Mouse (Mus musculus) hindbrain, embryonic 14.5 days (tissue): Measurements from ENCODE around the gene Heatr4. TPM values are rescaled to one million over a fixed set of nuclear protein-coding genes. Genes with fewer than 3 reads are reported as not detected.
"Not testable (repeated sequence)": the region's sequence is repeated elsewhere in the genome, so short reads cannot be mapped to it uniquely, and the experiment has no call there.

Experiments
- ATAC-seq: fragments of 200-750 bp; cut with Nextera tagmentation; 2 replicates; pipeline ENCODE4 v1.8.0; 2017; ENCODE audit warnings: moderate number of reproducible peaks, mild to moderate bottlenecking, moderate TSS enrichment, moderate library complexity; ENCODE audit not compliant: low FRiP score
- DNase-seq: peaks from one replicate; pipeline ENCODE4 v3.0.0-alpha.2; 2015; ENCODE audit warnings: low spot score
- H3K27ac ChIP-seq: fragments of 300-500 bp; sonication (generic); 2 replicates; pipeline ENCODE4 v1.5.1; 2014; ENCODE audit warnings: mild to moderate bottlenecking, moderate library complexity
- H3K27me3 ChIP-seq: fragments of 300-500 bp; sonication (generic); 2 replicates; pipeline ENCODE4 v1.6.1; 2014; ENCODE audit warnings: mild to moderate bottlenecking, low read length, mixed read lengths; ENCODE audit not compliant: control insufficient read depth, insufficient read depth
- H3K36me3 ChIP-seq: fragments of 300-500 bp; sonication (generic); replicated peaks from 2 replicates; pipeline ENCODE4 v1.6.1; 2014; ENCODE audit not compliant: control insufficient read depth, insufficient read depth
- H3K4me1 ChIP-seq: fragments of 300-500 bp; sonication (generic); replicated peaks from 2 replicates; pipeline ENCODE4 v1.6.1; 2014; ENCODE audit warnings: antibody characterized with exemption, low read length, mixed read lengths; ENCODE audit not compliant: control insufficient read depth, insufficient read depth
- H3K4me2 ChIP-seq: fragments of 300-500 bp; sonication (generic); replicated peaks from 2 replicates; pipeline ENCODE4 v1.6.1; 2014; ENCODE audit warnings: mild to moderate bottlenecking, moderate library complexity
- H3K4me3 ChIP-seq: fragments of 300-500 bp; sonication (generic); replicated peaks from 2 replicates; pipeline ENCODE4 v1.5.1; 2014; ENCODE audit warnings: mild to moderate bottlenecking, low read length
- H3K9ac ChIP-seq: fragments of 300-500 bp; sonication (generic); 2 replicates; pipeline ENCODE4 v1.6.1; 2014
- H3K9me3 ChIP-seq: fragments of 300-500 bp; sonication (generic); 2 replicates; pipeline ENCODE4 v1.6.1; 2016; ENCODE audit warnings: low read length; ENCODE audit not compliant: control insufficient read depth
- WGBS: fragments of 180-500 bp; shearing (Covaris S2); extraction: QIAGEN DNeasy Blood & Tissue Kit; methylation state at CpG from one replicate; pipeline ENCODE4 v1.1.7; 2014; 5-methylcytosine and 5-hydroxymethylcytosine counted together
- polyA plus RNA-seq: library from polyadenylated mRNA; unstranded; fragments of >200 nt; fragmentation: Nextera tagmentation; extraction: Ambion mirVana; gene quantifications from 2 replicates; pipeline ENCODE4 v1.2.1, GENCODE M21; 2014

Heatr4 gene
- polyA plus RNA-seq, 1 experiment from 2014 or later, result not detected

DNA sequence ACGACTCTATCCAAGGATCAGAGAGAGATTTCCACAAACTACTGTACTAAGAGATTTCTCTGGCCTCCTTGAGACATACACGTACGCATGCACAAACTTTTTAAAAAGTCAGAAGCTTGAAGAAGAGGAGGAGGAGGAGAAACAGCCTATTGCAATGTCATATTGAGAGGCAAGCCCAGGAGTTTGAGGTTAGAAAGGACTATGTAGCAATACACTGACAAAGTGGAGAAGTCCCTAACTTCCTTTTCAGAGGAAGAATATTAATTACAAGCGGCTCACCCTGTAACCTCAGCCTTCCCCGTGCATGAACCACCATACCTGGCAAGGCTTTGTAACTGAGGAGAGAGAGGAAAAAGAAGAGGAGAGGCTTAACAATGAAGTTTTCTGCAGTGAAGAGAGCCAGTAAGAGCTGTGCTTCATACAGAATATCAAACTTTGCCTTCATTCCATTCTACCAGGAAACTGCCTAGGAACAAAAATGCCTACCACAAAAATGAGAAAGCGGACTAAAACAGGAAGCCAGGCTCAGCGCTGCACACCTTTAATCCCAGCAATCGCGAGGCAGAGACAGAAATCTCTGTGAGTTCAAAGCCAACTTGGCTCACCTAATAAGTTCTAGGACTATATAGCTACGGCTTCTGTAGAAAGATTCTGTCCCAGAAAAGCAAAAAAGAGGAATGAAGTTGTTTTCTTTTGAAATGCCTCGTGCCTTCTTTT is 34.7 kb downstream of the Heatr4 start:
- H3K27ac ChIP-seq, result no peak overlapping the region; the same call in 1 of the 2 replicates

DNA sequence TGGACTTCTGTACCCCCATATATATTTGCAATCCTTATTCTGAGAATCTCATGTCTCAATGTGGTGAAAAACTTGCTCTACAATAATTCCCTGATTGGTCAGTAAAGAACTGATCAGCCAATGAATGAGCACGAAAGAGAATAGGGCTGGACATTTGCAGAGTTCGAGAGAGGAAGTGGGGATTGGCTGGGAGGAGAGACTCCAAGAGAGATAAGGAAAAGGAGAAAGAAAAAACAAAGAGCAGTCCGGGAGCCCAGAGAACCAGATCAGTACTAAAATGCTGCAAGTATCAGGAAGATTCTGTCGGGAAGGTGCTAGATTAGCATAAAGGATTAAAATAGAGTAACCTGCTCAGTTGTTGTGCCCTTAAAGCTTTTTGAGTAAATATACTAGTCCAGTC is 35.6 kb downstream of the Heatr4 start:
- H3K27me3 ChIP-seq, result no peaks in the 10 kb centered on the region
- DNase-seq, result no peak

More for the DNA sequence above, 34.7 kb downstream of the Heatr4 start:
- peak overlapping the region; percentile 86 for H3K4me3 ChIP-seq
- ATAC-seq (no peak), DNase-seq (no peak)
- H3K4me2 ChIP-seq, result peak overlapping the region; percentile 86
- H3K9me3 ChIP-seq, result no peaks in the 10 kb centered on the region
- peaks cover 10% of the 10 kb centered on the region; the same call in 1 of the 2 replicates for H3K36me3 ChIP-seq
- peaks cover 21% of the 10 kb centered on the region for H3K4me1 ChIP-seq
- peak overlapping the region; percentile 80 for H3K9ac ChIP-seq
- 33% methylated on average over 11 of the region's 11 CpGs for WGBS
- no peaks in the 10 kb centered on the region for H3K27me3 ChIP-seq

GRCm38 (mm10) chr12:83947260-83947811 is 37.3 kb downstream of the Heatr4 start:
- 87% methylated on average over 8 of the region's 8 CpGs for WGBS
- Histone ChIP-seq H3K27me3 (no peaks in the 10 kb centered on the region), H3K4me3 (no peak overlapping the region), H3K9me3 (no peaks in the 10 kb centered on the region), H3K9ac (no peak overlapping the region), H3K27ac (no peak overlapping the region), H3K4me1 (peaks cover 12% of the 10 kb centered on the region), H3K36me3 (no peaks in the 10 kb centered on the region), H3K4me2 (no peak overlapping the region)
- no peak for DNase-seq
- no peak for ATAC-seq

More for the DNA sequence above, 35.6 kb downstream of the Heatr4 start:
- ATAC-seq, result no peak
- Histone ChIP-seq H3K9me3 (no peaks in the 10 kb centered on the region), H3K4me1 (peaks cover 21% of the 10 kb centered on the region), H3K9ac (no peak overlapping the region), H3K4me3 (no peak overlapping the region), H3K27ac (no peak overlapping the region), H3K4me2 (no peak overlapping the region), H3K36me3 (peaks cover 10% of the 10 kb centered on the region; the same call in 1 of the 2 replicates)
- 91% methylated on average over 4 of the region's 4 CpGs for WGBS

- H3K27ac ChIP-seq, result no peak overlapping the region
- no peak for ATAC-seq
- 87% methylated on average over 3 of the region's 3 CpGs for WGBS
- DNase-seq, result no peak
- no peaks in the 10 kb centered on the region for H3K9me3 ChIP-seq
- H3K36me3 ChIP-seq, result no peaks in the 10 kb centered on the region
- H3K27me3 ChIP-seq, result no peaks in the 10 kb centered on the region
- H3K4me2 ChIP-seq, result no peak overlapping the region
- no peak overlapping the region for H3K4me3 ChIP-seq
- H3K4me1 ChIP-seq, result no peaks in the 10 kb centered on the region
- H3K9ac ChIP-seq, result no peak overlapping the region
Measured at GRCm38 (mm10) chr12:83941938-83942337, 42.7 kb downstream of the Heatr4 start.

DNA sequence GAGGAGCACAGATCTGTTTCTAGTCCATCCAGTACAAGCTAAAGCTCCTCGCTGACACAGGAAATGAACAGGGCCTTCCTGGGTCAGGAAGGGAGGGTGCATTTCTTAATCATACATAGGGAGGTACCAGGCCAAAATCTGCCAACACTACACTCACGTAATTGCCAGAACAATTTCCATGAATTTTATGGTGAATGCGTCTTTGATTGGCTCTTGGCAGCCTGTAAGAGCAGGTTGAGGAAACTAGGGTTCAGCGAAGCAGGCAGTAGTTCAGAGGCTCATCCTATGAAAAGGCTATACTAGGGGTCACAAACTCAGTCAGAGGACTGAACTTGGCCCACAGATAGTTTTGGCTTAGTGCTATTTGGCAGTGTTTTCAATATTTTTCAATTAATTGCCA is 44.6 kb downstream of the Heatr4 start:
- no peaks in the 10 kb centered on the region for H3K4me1 ChIP-seq
- H3K4me2 ChIP-seq, result no peak overlapping the region
- no peak overlapping the region for H3K4me3 ChIP-seq
- no peaks in the 10 kb centered on the region for H3K9me3 ChIP-seq
- no peak overlapping the region for H3K27ac ChIP-seq
- H3K27me3 ChIP-seq, result no peaks in the 10 kb centered on the region
- 67% methylated on average over 4 of the region's 4 CpGs for WGBS
- DNase-seq (no peak), ATAC-seq (no peak)
- no peaks in the 10 kb centered on the region for H3K36me3 ChIP-seq
- no peak overlapping the region for H3K9ac ChIP-seq

DNA sequence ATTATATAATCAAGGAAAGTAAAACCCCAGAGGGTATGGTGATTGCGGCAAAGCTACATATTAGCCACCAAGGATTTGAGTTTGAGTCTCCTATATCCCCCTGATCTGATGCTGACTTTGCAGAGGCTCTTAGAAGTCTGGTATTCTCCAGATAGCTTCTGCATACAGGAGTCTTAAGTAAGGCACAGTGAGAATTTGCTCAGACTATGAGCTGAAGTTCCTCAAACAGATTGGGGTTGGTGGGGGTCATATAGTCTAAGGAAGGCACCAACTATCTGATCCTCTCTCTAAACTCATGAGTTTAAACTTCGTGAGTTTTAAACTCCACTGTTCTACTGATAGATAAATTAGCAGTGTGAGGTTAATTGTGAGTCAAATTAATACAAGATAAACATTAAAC is 45.3 kb downstream of the Heatr4 start:
- Histone ChIP-seq H3K36me3 (no peaks in the 10 kb centered on the region), H3K4me2 (no peak overlapping the region)

GRCm38 (mm10) chr12:83938592-83938991 is 46.1 kb downstream of the Heatr4 start:
- ATAC-seq, H3K9ac ChIP-seq, H3K36me3 ChIP-seq, H3K27me3 ChIP-seq, DNase-seq, H3K4me2 ChIP-seq, H3K4me3 ChIP-seq, H3K4me1 ChIP-seq, H3K27ac ChIP-seq, H3K9me3 ChIP-seq: not testable (repeated sequence)
- 52% methylated on average over 1 of the region's 1 CpGs for WGBS

More for the DNA sequence above, 45.3 kb downstream of the Heatr4 start:
- H3K27ac ChIP-seq, result no peak overlapping the region
- no peaks in the 10 kb centered on the region for H3K4me1 ChIP-seq
- DNase-seq (no peak), ATAC-seq (no peak)
- no peaks in the 10 kb centered on the region for H3K9me3 ChIP-seq
- no peak overlapping the region for H3K4me3 ChIP-seq
- no peak overlapping the region for H3K9ac ChIP-seq
- no peaks in the 10 kb centered on the region for H3K27me3 ChIP-seq
- 62% methylated on average over 2 of the region's 2 CpGs for WGBS

GRCm38 (mm10) chr12:83937600-83937999 is 47.1 kb downstream of the Heatr4 start:
- no peak overlapping the region for H3K27ac ChIP-seq
- no peak overlapping the region for H3K4me3 ChIP-seq
- 71% methylated on average over 10 of the region's 10 CpGs for WGBS
- no peak overlapping the region for H3K4me2 ChIP-seq
- H3K9me3 ChIP-seq, result no peaks in the 10 kb centered on the region
- H3K36me3 ChIP-seq, result no peaks in the 10 kb centered on the region
- ATAC-seq, result no peak
- no peaks in the 10 kb centered on the region for H3K27me3 ChIP-seq
- no peak for DNase-seq
- H3K4me1 ChIP-seq, result no peaks in the 10 kb centered on the region
- H3K9ac ChIP-seq, result no peak overlapping the region

GRCm38 (mm10) chr12:83929186-83929804 is 55.4 kb downstream of the Heatr4 start:
- H3K27me3 ChIP-seq, result no peaks in the 10 kb centered on the region
- no peaks in the 10 kb centered on the region for H3K4me1 ChIP-seq
- no peak overlapping the region for H3K4me2 ChIP-seq
- 40% methylated on average over 2 of the region's 2 CpGs for WGBS
- H3K9me3 ChIP-seq, result no peaks in the 10 kb centered on the region
- ATAC-seq (no peak), DNase-seq (no peak)
- no peak overlapping the region for H3K9ac ChIP-seq
- H3K27ac ChIP-seq, result no peak overlapping the region
- H3K4me3 ChIP-seq, result no peak overlapping the region
- no peaks in the 10 kb centered on the region for H3K36me3 ChIP-seq
